8 mouse cellular contexts compared by ENCODE assay signal in genomic region chr4:111670566-111671421, GRCm38 (mm10). TPM values are rescaled to one million over a fixed set of nuclear protein-coding genes. Genes with fewer than 3 reads are reported as not detected.
A peak's percentile ranks its signal among the peaks of the same experiment; 100 is the strongest.
DNase-seq lines count a peak whose midpoint lies in the region; ATAC-seq and TF ChIP-seq lines count a peak whose summit lies in the region.

No protein-coding gene starts in this region.

- no peak for TF ChIP-seq POLR2A in heart, adult 2 months (IDR thresholded peaks at IDR 0.05; ENCODE audit: insufficient read depth, low read depth, low read length)

- peak overlapping the region; percentile 34 for H3K27ac ChIP-seq in heart, embryonic 13.5 days (replicated peaks)
- H3K27ac ChIP-seq in heart, adult 2 months = no peak overlapping the region
- H3K27ac ChIP-seq in midbrain, embryonic 16.5 days (ENCODE audit: low read length) = peak overlapping the region; percentile 56

- no peak overlapping the region for H3K4me3 ChIP-seq in heart, embryonic 13.5 days
- H3K4me3 ChIP-seq in heart, adult 2 months = no peak overlapping the region
- H3K4me3 ChIP-seq in midbrain, embryonic 16.5 days (ENCODE audit: low read depth, low read length) = no peak overlapping the region

- H3K4me2 ChIP-seq in heart, embryonic 13.5 days = peak overlapping the region; percentile 33
- 0 out of 2 replicates have a peak overlapping the region, but pooled peaks have one; percentile 3 for H3K4me2 ChIP-seq in midbrain, embryonic 16.5 days (ENCODE audit: low read length)

- no peak for TF ChIP-seq CTCF in heart, adult 2 months (IDR thresholded peaks at IDR 0.05)

- 0 out of 2 replicates have a peak overlapping the region, but pooled peaks have one; percentile 10 for H3K9ac ChIP-seq in heart, embryonic 13.5 days
- no peak overlapping the region for H3K9ac ChIP-seq in heart, adult 2 months (ENCODE audit: low read depth, low read length)
- H3K9ac ChIP-seq in midbrain, embryonic 16.5 days (ENCODE audit: low read depth, low read length) = no peak overlapping the region

- no peaks in the 10 kb centered on the region for H3K79me2 ChIP-seq in heart, adult 2 months (replicated peaks; ENCODE audit: control insufficient read depth, insufficient read depth, low read length)

- no peaks in the 10 kb centered on the region for H3K27me3 ChIP-seq in heart, embryonic 13.5 days (replicated peaks)
- no peaks in the 10 kb centered on the region for H3K27me3 ChIP-seq in heart, adult 2 months (ENCODE audit: control insufficient read depth, insufficient read depth, low read length)
- no peaks in the 10 kb centered on the region for H3K27me3 ChIP-seq in midbrain, embryonic 16.5 days (ENCODE audit: control insufficient read depth, insufficient read depth, low read depth, low read length)

- no peaks in the 10 kb centered on the region for H3K9me3 ChIP-seq in heart, embryonic 13.5 days
- H3K9me3 ChIP-seq in midbrain, embryonic 16.5 days (replicated peaks; ENCODE audit: control insufficient read depth, low read length, poor library complexity, severe bottlenecking) = no peaks in the 10 kb centered on the region

- DNase-seq in heart, adult 2 months = no peak
- peak; percentile 19 for DNase-seq in embryo, embryonic 10 days (ENCODE audit: low spot score)
- peak; percentile 8 to 20 for DNase-seq in heart, postnatal 14 days
- no peak for DNase-seq in urinary bladder, postnatal 14 days (ENCODE audit: low spot score)
- no peak for DNase-seq in ovary, postnatal 10 days (ENCODE audit: low spot score)

- 17% methylated on average over 12 of the region's 12 CpGs for whole genome bisulfite sequencing in heart, embryonic 13.5 days
- WGBS in heart, adult 2 months = 31% methylated on average over 12 of the region's 12 CpGs
- 19% methylated on average over 12 of the region's 12 CpGs for WGBS in midbrain, embryonic 16.5 days

- TF ChIP-seq EP300 in heart, adult 2 months (IDR thresholded peaks at IDR 0.05; ENCODE audit: insufficient read depth, low read depth, low read length) = no peak

- no peaks in the 10 kb centered on the region for H3K36me3 ChIP-seq in heart, embryonic 13.5 days
- H3K36me3 ChIP-seq in heart, adult 2 months (ENCODE audit: control insufficient read depth, insufficient read depth, low read length) = no peaks in the 10 kb centered on the region
- H3K36me3 ChIP-seq in midbrain, embryonic 16.5 days (ENCODE audit: control insufficient read depth, insufficient read depth, low read length) = no peaks in the 10 kb centered on the region

- H3K4me1 ChIP-seq in heart, embryonic 13.5 days = peaks cover 19% of the 10 kb centered on the region
- no peaks in the 10 kb centered on the region for H3K4me1 ChIP-seq in heart, adult 2 months (ENCODE audit: control insufficient read depth, insufficient read depth, low read length)
- peaks cover 13% of the 10 kb centered on the region for H3K4me1 ChIP-seq in midbrain, embryonic 16.5 days (ENCODE audit: control insufficient read depth, insufficient read depth, low read length)

- intact Hi-C loops in heart, adult 2 months (cut with DNase I) = no loop called here
- intact Hi-C loops in heart, postnatal 14 days (cut with DNase I) = no loop called here

- ATAC-seq in heart, embryonic 13.5 days (ENCODE audit: extremely low read depth, insufficient number of reproducible peaks, low FRiP score, low TSS enrichment) = no peak
- peak; percentile 74 for ATAC-seq in midbrain, embryonic 16.5 days
- no peak for ATAC-seq in inflammation-experienced regulatory T-cells, adult 6 months

RNA-seq across cellular contexts. Expression of gene Spata6, which starts 49.0 kb away (rescaled TPM):
- 18.4 and 18.6 TPM in 2 replicates for polyA plus RNA-seq in heart, embryonic 13.5 days (2015; fragmentation: Nextera tagmentation; extraction: Ambion mirVana)
- 1 to 10 TPM; 7.3 to 7.6 TPM for total RNA-seq in heart, adult 2 months (2021)
- polyA plus RNA-seq in heart, adult 2 months (2012; rRNA removed) = 5.4 and 6.6 TPM in 2 replicates
- 10 to 100 TPM; 12.2 to 13.1 TPM for total RNA-seq in heart, postnatal 14 days (2021)
- 14.5 and 14.9 TPM in 2 replicates for polyA plus RNA-seq in midbrain, embryonic 16.5 days (2015; fragmentation: Nextera tagmentation; extraction: Ambion mirVana)
- polyA plus RNA-seq in inflammation-experienced regulatory T-cells, adult 6 months (2017; shearing (Covaris generic)) = 10 to 100 TPM; 18.6 to 23.5 (median 18.6) TPM

Comparison
In these comparisons a context has a peak if more than half of its experiments do, and no peak if none do; other contexts are left out.
1. DNase-seq: peak in embryo, embryonic 10 days (single experiment) and heart, postnatal 14 days (2 of 2); none in heart, adult 2 months (0 of 2), urinary bladder, postnatal 14 days (single experiment) and ovary, postnatal 10 days (single experiment).